In genomic region chr6:48784406-48784805, GRCm38 (mm10) we compare ENCODE assay signal across 25 mouse cellular contexts. TPM values are rescaled to one million over a fixed set of nuclear protein-coding genes. Genes with fewer than 3 reads are reported as not detected.
A peak's percentile ranks its signal among the peaks of the same experiment; 100 is the strongest.
DNase-seq lines count a peak whose midpoint lies in the region; ATAC-seq and TF ChIP-seq lines count a peak whose summit lies in the region.
"Had no signal": no experiment of that assay in that cellular context is flagged by ENCODE, and none has a peak within 500 bp of the region (broad histone marks: within the 10 kb centered on the region; RNA-seq: fewer than 3 reads in every experiment).

No protein-coding gene starts in this region.

- ATAC-seq in lung, embryonic 15.5 days (ENCODE audit: borderline replicate concordance, extremely low read depth, low FRiP score, low TSS enrichment): no peak
- ATAC-seq: activated CD4-positive, CD25-positive, alpha-beta regulatory T cell, adult 4 months; forebrain, embryonic 16.5 days; hindbrain, embryonic 16.5 days had no signal

- peak overlapping the region; percentile 56 for H3K27ac ChIP-seq in lung, embryonic 15.5 days
- H3K27ac ChIP-seq in small intestine, adult 2 months (ENCODE audit: insufficient read depth, low read depth, low read length): peak overlapping the region; percentile 39
- H3K27ac ChIP-seq: embryonic facial prominence, embryonic 12.5 days; forebrain, embryonic 12.5 days; heart, embryonic 13.5 days; hindbrain, embryonic 12.5 days had no signal

- H3K9ac ChIP-seq in lung, embryonic 15.5 days: no peak overlapping the region
- H3K9ac ChIP-seq: embryonic facial prominence, embryonic 12.5 days; forebrain, embryonic 12.5 days; heart, embryonic 13.5 days; hindbrain, embryonic 12.5 days had no signal

- WGBS in lung, embryonic 15.5 days: 87% methylated on average over 1 of the region's 1 CpGs
- 80% methylated on average over 1 of the region's 1 CpGs for WGBS in small intestine, adult 2 months

- intact Hi-C loops in heart, postnatal 25 days (cut with DNase I): no loop called here

- H3K9me3 ChIP-seq in lung, embryonic 15.5 days: no peaks in the 10 kb centered on the region
- H3K9me3 ChIP-seq: embryonic facial prominence, embryonic 12.5 days; forebrain, embryonic 12.5 days; heart, embryonic 13.5 days; hindbrain, embryonic 12.5 days had no signal

- no peak for TF ChIP-seq CTCF in small intestine, adult 2 months (IDR thresholded peaks at IDR 0.05; ENCODE audit: extremely low read depth, insufficient read length, insufficient replicate concordance, low read depth, low read length)

- H3K27me3 ChIP-seq in lung, embryonic 15.5 days: no peaks in the 10 kb centered on the region
- no peaks in the 10 kb centered on the region for H3K27me3 ChIP-seq in small intestine, adult 2 months (ENCODE audit: control insufficient read depth, insufficient read depth, low read length)
- H3K27me3 ChIP-seq: embryonic facial prominence, embryonic 12.5 days; forebrain, embryonic 12.5 days; heart, embryonic 13.5 days; hindbrain, embryonic 12.5 days had no signal

- no peak overlapping the region for H3K4me2 ChIP-seq in lung, embryonic 15.5 days
- H3K4me2 ChIP-seq: embryonic facial prominence, embryonic 12.5 days; forebrain, embryonic 12.5 days; heart, embryonic 13.5 days; hindbrain, embryonic 12.5 days had no signal

- H3K36me3 ChIP-seq in lung, embryonic 15.5 days: no peaks in the 10 kb centered on the region
- H3K36me3 ChIP-seq in small intestine, adult 2 months (ENCODE audit: control insufficient read depth, insufficient read depth, low read length): no peaks in the 10 kb centered on the region
- H3K36me3 ChIP-seq: embryonic facial prominence, embryonic 12.5 days; forebrain, embryonic 12.5 days; heart, embryonic 13.5 days; hindbrain, embryonic 12.5 days had no signal

- no peak overlapping the region for H3K4me3 ChIP-seq in lung, embryonic 15.5 days
- no peak overlapping the region for H3K4me3 ChIP-seq in small intestine, adult 2 months (ENCODE audit: low read depth, low read length)
- H3K4me3 ChIP-seq: embryonic facial prominence, embryonic 12.5 days; forebrain, embryonic 12.5 days; heart, embryonic 13.5 days; hindbrain, embryonic 12.5 days had no signal

- no peak for TF ChIP-seq POLR2A in small intestine, adult 2 months (IDR thresholded peaks at IDR 0.05; ENCODE audit: low read depth, low read length)

- H3K4me1 ChIP-seq in lung, embryonic 15.5 days: peaks cover 28% of the 10 kb centered on the region
- H3K4me1 ChIP-seq in small intestine, adult 2 months (ENCODE audit: control insufficient read depth, insufficient read depth, insufficient read length, low read length): peaks cover 2% of the 10 kb centered on the region; the same call in 1 of the 2 replicates
- H3K4me1 ChIP-seq: embryonic facial prominence, embryonic 12.5 days; forebrain, embryonic 12.5 days; hindbrain, embryonic 12.5 days had no signal

- peak; percentile 39 for DNase-seq in adrenal gland, adult 2 months
- DNase-seq in adrenal gland, postnatal 4 days (ENCODE audit: low spot score in 2 of 2): no peak
- peak; percentile 81 for DNase-seq in heart, adult 11 months
- no peak for DNase-seq in heart, postnatal 25 days (ENCODE audit: low spot score)
- DNase-seq in lung, postnatal 10 days: no peak
- DNase-seq in cerebellum, adult 9-11 months: no peak
- DNase-seq: adrenal gland, postnatal 10 days; cerebellum, adult 2 months; cerebellum, postnatal 14 days; embryo, embryonic 11 days; gastrocnemius, postnatal 25 days; heart, postnatal 4 days had no signal

RNA-seq across cellular contexts. Expression of gene Gimap3, which starts 13.8 kb away (rescaled TPM):
- total RNA-seq in adrenal gland, adult 2 months (2021): 10 to 100 TPM in 1 of 2 experiments, 1 to 10 TPM in 1; 5.2 to 10.3 TPM
- 1.5 TPM in 2 replicates for polyA plus RNA-seq in adrenal gland, adult 2 months (2012; rRNA removed)
- 1 to 10 TPM in 1 of 2 experiments, under 1 TPM in 1; 0.81 to 1.2 TPM for total RNA-seq in adrenal gland, postnatal 4 days (2021)
- under 1 TPM; 0.50 to 0.88 TPM for total RNA-seq in heart, postnatal 25 days (2021)
- 0.22 TPM in 1 of 2 replicates, not detected in the other for polyA plus RNA-seq in lung, embryonic 15.5 days (2015; fragmentation: Nextera tagmentation; extraction: Ambion mirVana)
- 6.2 and 13.0 TPM in 2 replicates for polyA plus RNA-seq in small intestine, adult 2 months (2012; rRNA removed)
- total RNA-seq: granulocyte monocyte progenitor cell, adult 5-6 weeks; MEL had no signal
- polyA plus RNA-seq: C2C12; embryonic facial prominence, embryonic 12.5 days; forebrain, embryonic 12.5 days; forebrain, embryonic 16.5 days; heart, embryonic 13.5 days; heart, postnatal 0 days; hindbrain, embryonic 12.5 days; hindbrain, embryonic 16.5 days had no signal

RNA-seq across cellular contexts. Expression of gene Gimap5, which starts 38.4 kb away (rescaled TPM):
- total RNA-seq in adrenal gland, adult 2 months (2021): 10 to 100 TPM; 10.5 to 17.1 TPM
- 10.9 and 14.7 TPM in 2 replicates for polyA plus RNA-seq in adrenal gland, adult 2 months (2012; rRNA removed)
- total RNA-seq in adrenal gland, postnatal 4 days (2021): 10 to 100 TPM; 19.9 to 24.1 TPM
- total RNA-seq in heart, postnatal 25 days (2021): 1 to 10 TPM; 6.1 to 6.8 TPM
- polyA plus RNA-seq in lung, embryonic 15.5 days (2015; fragmentation: Nextera tagmentation; extraction: Ambion mirVana): 23.7 and 25.2 TPM in 2 replicates
- 4.9 and 10.2 TPM in 2 replicates for polyA plus RNA-seq in small intestine, adult 2 months (2012; rRNA removed)
- total RNA-seq: MEL had no signal
- polyA plus RNA-seq: C2C12 had no signal

RNA-seq across cellular contexts. Expression of gene Gimap1, which starts 45.6 kb away (rescaled TPM):
- total RNA-seq in adrenal gland, adult 2 months (2021): 10 to 100 TPM in 1 of 2 experiments, 1 to 10 TPM in 1; 7.9 to 12.0 TPM
- 6.5 and 8.2 TPM in 2 replicates for polyA plus RNA-seq in adrenal gland, adult 2 months (2012; rRNA removed)
- total RNA-seq in adrenal gland, postnatal 4 days (2021): 10 to 100 TPM; 16.3 to 18.0 TPM
- 1 to 10 TPM; 8.5 to 9.8 TPM for total RNA-seq in heart, postnatal 25 days (2021)
- 43.0 and 53.3 TPM in 2 replicates for polyA plus RNA-seq in lung, embryonic 15.5 days (2015; fragmentation: Nextera tagmentation; extraction: Ambion mirVana)
- 18.8 and 29.1 TPM in 2 replicates for polyA plus RNA-seq in small intestine, adult 2 months (2012; rRNA removed)
- total RNA-seq: MEL had no signal
- polyA plus RNA-seq: C2C12 had no signal

RNA-seq across cellular contexts. Expression of gene Tmem176a, which starts 56.3 kb away (rescaled TPM):
- total RNA-seq in adrenal gland, adult 2 months (2021): 100 to 1,000 TPM; 303 to 381 TPM
- 314 and 406 TPM in 2 replicates for polyA plus RNA-seq in adrenal gland, adult 2 months (2012; rRNA removed)
- total RNA-seq in adrenal gland, postnatal 4 days (2021): 100 to 1,000 TPM; 194 to 220 TPM
- 10 to 100 TPM; 16.6 to 20.0 TPM for total RNA-seq in heart, postnatal 25 days (2021)
- polyA plus RNA-seq in lung, embryonic 15.5 days (2015; fragmentation: Nextera tagmentation; extraction: Ambion mirVana): 226 and 227 TPM in 2 replicates
- polyA plus RNA-seq in small intestine, adult 2 months (2012; rRNA removed): 52.3 and 84.3 TPM in 2 replicates

RNA-seq across cellular contexts. Expression of gene Tmem176b, which starts 56.9 kb away (rescaled TPM):
- 100 to 1,000 TPM; 608 to 699 TPM for total RNA-seq in adrenal gland, adult 2 months (2021)
- polyA plus RNA-seq in adrenal gland, adult 2 months (2012; rRNA removed): 591 and 724 TPM in 2 replicates
- 100 to 1,000 TPM; 443 to 458 TPM for total RNA-seq in adrenal gland, postnatal 4 days (2021)
- total RNA-seq in heart, postnatal 25 days (2021): 10 to 100 TPM; 52.5 to 54.8 TPM
- 425 and 442 TPM in 2 replicates for polyA plus RNA-seq in lung, embryonic 15.5 days (2015; fragmentation: Nextera tagmentation; extraction: Ambion mirVana)
- 118 and 211 TPM in 2 replicates for polyA plus RNA-seq in small intestine, adult 2 months (2012; rRNA removed)

Comparison
In these comparisons a context has a peak if more than half of its experiments do, and no peak if none do; other contexts are left out.
1. DNase-seq: peak in adrenal gland, adult 2 months (single experiment) and heart, adult 11 months (single experiment); none in adrenal gland, postnatal 4 days (0 of 2), heart, postnatal 25 days (single experiment), lung, postnatal 10 days (single experiment) and cerebellum, adult 9-11 months (single experiment).